Mouse (Mus musculus) liver, adult 2 months (tissue): ENCODE results near the gene Tkfc. TPM values are rescaled to one million over a fixed set of nuclear protein-coding genes. Genes with fewer than 3 reads are reported as not detected.

Source experiments
- DNase-seq: peaks from one replicate; pipeline ENCODE4 v3.0.0-alpha.2; 2011; ENCODE audit warnings: low read depth, low spot score; ENCODE audit errors: extremely low read depth
- H3K27ac ChIP-seq: fragments of 200-500 bp; replicated peaks from 2 replicates; pipeline ENCODE4 v1.5.1; 2012; ENCODE audit warnings: low read depth, mild to moderate bottlenecking, control low read depth, inconsistent platforms, low read length; ENCODE audit not compliant: insufficient read depth
- H3K27me3 ChIP-seq: fragments of 200-500 bp; 2 replicates; pipeline ENCODE4 v1.6.1; 2012; ENCODE audit warnings: mild to moderate bottlenecking, moderate library complexity, low read length, inconsistent platforms; ENCODE audit not compliant: control insufficient read depth, insufficient read depth
- H3K36me3 ChIP-seq: fragments of 200-500 bp; 2 replicates; pipeline ENCODE4 v1.6.1; 2012; ENCODE audit warnings: low read length, inconsistent platforms; ENCODE audit not compliant: control insufficient read depth, insufficient read depth
- H3K4me1 ChIP-seq: fragments of 200-500 bp; 2 replicates; pipeline ENCODE4 v1.6.1; 2011; ENCODE audit warnings: low read length; ENCODE audit not compliant: control insufficient read depth, insufficient read depth
- H3K4me3 ChIP-seq: fragments of 200-500 bp; 2 replicates; pipeline ENCODE4 v1.5.1; 2011; ENCODE audit warnings: low read depth, mild to moderate bottlenecking, control low read depth, low read length, moderate library complexity; ENCODE audit not compliant: insufficient read depth
- H3K79me2 ChIP-seq: fragments of 200-500 bp; 2 replicates; pipeline ENCODE4 v1.6.1; 2012; ENCODE audit warnings: inconsistent platforms, mild to moderate bottlenecking, low read length, moderate library complexity; ENCODE audit not compliant: control insufficient read depth, insufficient read depth
- H3K9ac ChIP-seq: fragments of 200-500 bp; 2 replicates; pipeline ENCODE4 v1.6.1; 2012; ENCODE audit warnings: low read depth, mild to moderate bottlenecking, control low read depth, inconsistent platforms, low read length
- CTCF ChIP-seq: fragments of 200-500 bp; IDR thresholded peaks from 2 replicates; pipeline ENCODE4 v1.5.1; 2011; ENCODE audit warnings: low read depth, low read length, control low read depth
- POLR2A ChIP-seq: fragments of 200-500 bp; IDR thresholded peaks from 2 replicates; pipeline ENCODE4 v1.6.1; 2011; ENCODE audit warnings: low read length, control low read depth; ENCODE audit not compliant: insufficient read depth; ENCODE audit errors: extremely low read depth
- WGBS: fragments of 180-500 bp; shearing (Covaris S2); methylation state at CpG from one replicate; pipeline ENCODE4 v1.1.7; 2018; 5-methylcytosine and 5-hydroxymethylcytosine counted together
- polyA plus RNA-seq: library from polyadenylated mRNA; depleted of rRNA; stranded (reverse); fragments of >200 nt; gene quantifications from 2 replicates; pipeline ENCODE4 v1.2.3, GENCODE M21; 2012
- total RNA-seq: library from RNA; depleted of rRNA; stranded (reverse); fragments of >200 nt; gene quantifications from 2 replicates; pipeline ENCODE4 v1.2.3, GENCODE M21; 2014

The Tkfc gene
- total and polyA plus RNA-seq, 2 experiments, result 72.6 to 417 TPM

- peak overlapping the region; percentile 89 for H3K4me3 ChIP-seq
- peak overlapping the region; percentile 87 for H3K9ac ChIP-seq
- peaks cover 28% of the 10 kb centered on the region; the same call in 1 of the 2 replicates for H3K79me2 ChIP-seq
- TF ChIP-seq CTCF, result no peak
- no peak for TF ChIP-seq POLR2A
- DNase-seq, result no peak
- H3K4me1 ChIP-seq, result peaks cover 19% of the 10 kb centered on the region
- H3K27me3 ChIP-seq, result no peaks in the 10 kb centered on the region
- H3K27ac ChIP-seq, result peak overlapping the region; percentile 85
- 15% methylated on average over 3 of the region's 3 CpGs for WGBS
- H3K36me3 ChIP-seq, result peaks cover 33% of the 10 kb centered on the region
Observed at GRCm38 (mm10) chr19:10604534-10604933, 920 bp downstream of the Tkfc start.

GRCm38 (mm10) chr19:10603660-10604523 lies 1.6 kb downstream of the Tkfc start:
- peak overlapping the region; percentile 74 for H3K9ac ChIP-seq
- H3K27ac ChIP-seq, result peak overlapping the region; percentile 85
- 27% methylated on average over 18 of the region's 18 CpGs for WGBS
- H3K4me1 ChIP-seq, result peaks cover 20% of the 10 kb centered on the region
- DNase-seq, result peak; percentile 97
- H3K27me3 ChIP-seq, result no peaks in the 10 kb centered on the region
- peaks cover 26% of the 10 kb centered on the region; the same call in 1 of the 2 replicates for H3K79me2 ChIP-seq
- TF ChIP-seq CTCF (no peak), POLR2A (0 out of 2 replicates have a peak, but pooled peaks have one; percentile 79)
- peaks cover 31% of the 10 kb centered on the region for H3K36me3 ChIP-seq
- H3K4me3 ChIP-seq, result peak overlapping the region; percentile 48

GRCm38 (mm10) chr19:10602787-10603186 lies 2.7 kb downstream of the Tkfc start:
- Histone ChIP-seq H3K79me2 (peaks cover 21% of the 10 kb centered on the region; the same call in 1 of the 2 replicates), H3K9ac (peak overlapping the region; percentile 74), H3K36me3 (peaks cover 23% of the 10 kb centered on the region), H3K4me1 (peaks cover 27% of the 10 kb centered on the region), H3K4me3 (peak overlapping the region; percentile 48), H3K27ac (peak overlapping the region; percentile 85), H3K27me3 (no peaks in the 10 kb centered on the region)
- under 1% methylated on average over 9 of the region's 9 CpGs for WGBS
- peak; percentile 84 for DNase-seq
- TF ChIP-seq CTCF, result peak; percentile 94
- TF ChIP-seq POLR2A, result no peak

GRCm38 (mm10) chr19:10602247-10602769 lies 3.1 kb downstream of the Tkfc start:
- Histone ChIP-seq H3K27me3 (no peaks in the 10 kb centered on the region), H3K9ac (peak overlapping the region; percentile 61), H3K36me3 (peaks cover 24% of the 10 kb centered on the region), H3K4me1 (peaks cover 27% of the 10 kb centered on the region), H3K4me3 (peak overlapping the region; percentile 16), H3K27ac (peak overlapping the region; percentile 57), H3K79me2 (peaks cover 19% of the 10 kb centered on the region; the same call in 1 of the 2 replicates)
- WGBS, result under 1% methylated on average over 6 of the region's 6 CpGs
- no peak for TF ChIP-seq POLR2A
- TF ChIP-seq CTCF, result no peak
- DNase-seq, result no peak

GRCm38 (mm10) chr19:10599648-10600047 lies 5.8 kb downstream of the Tkfc start:
- WGBS, result 88% methylated on average over 2 of the region's 2 CpGs
- Histone ChIP-seq H3K36me3 (peaks cover 48% of the 10 kb centered on the region), H3K27ac (no peak overlapping the region), H3K9ac (no peak overlapping the region), H3K79me2 (peaks cover 9% of the 10 kb centered on the region; the same call in 1 of the 2 replicates), H3K4me1 (peaks cover 40% of the 10 kb centered on the region), H3K4me3 (no peak overlapping the region), H3K27me3 (no peaks in the 10 kb centered on the region)
- TF ChIP-seq POLR2A (no peak), CTCF (no peak)
- no peak for DNase-seq

- DNase-seq, result peak; percentile 36
- 45% methylated on average over 3 of the region's 3 CpGs for whole genome bisulfite sequencing
- Histone ChIP-seq H3K27ac (no peak overlapping the region), H3K4me3 (no peak overlapping the region), H3K9ac (no peak overlapping the region), H3K36me3 (peaks cover 60% of the 10 kb centered on the region), H3K4me1 (peaks cover 50% of the 10 kb centered on the region), H3K27me3 (no peaks in the 10 kb centered on the region), H3K79me2 (0 out of 2 replicates have a peak, but pooled peaks cover 5% of the 10 kb centered on the region)
- TF ChIP-seq CTCF (peak; percentile 53; the same call in 1 of the 2 replicates), POLR2A (no peak)
Observed at GRCm38 (mm10) chr19:10598188-10598587, 7.3 kb downstream of the Tkfc start.
